Mouse (Mus musculus) right cerebral cortex, adult 2 months (tissue): ENCODE data around the gene H2-DMa.
A peak's percentile ranks its signal among the peaks of the same experiment; 100 is the strongest.

Experiments used
- DNase-seq, 2 experiments: peaks; one replicate each; pipeline ENCODE4 v3.0.0; 2021 to 2022; ENCODE audit warnings: low spot score in 2 of 2

H2-DMa gene

DNA sequence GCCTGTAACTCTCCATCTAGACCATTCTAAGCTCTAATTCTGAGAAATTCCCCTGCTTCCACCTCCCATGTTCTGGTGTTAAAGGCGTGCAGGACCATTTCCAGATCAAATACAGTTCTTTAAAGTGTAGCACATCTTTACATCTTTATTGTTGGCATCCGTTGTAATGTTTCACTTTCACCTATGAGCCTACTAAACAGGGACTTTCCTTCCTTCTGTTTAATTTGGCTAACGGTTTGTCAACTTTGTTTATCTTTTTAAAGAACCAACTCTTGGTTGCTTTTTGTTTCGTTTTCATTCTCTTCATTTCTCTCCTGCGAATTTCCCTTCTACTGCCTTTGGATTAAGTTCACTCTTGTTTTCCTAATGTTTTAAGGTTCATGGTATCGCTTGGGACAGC, 16.5 kb upstream of the H2-DMa start:
- DNase-seq, result no peak

GRCm38 (mm10) chr17:34104804-34105203, 14.5 kb upstream of the H2-DMa start:
- DNase-seq, result no peak

- DNase-seq, result no peak
Measured at GRCm38 (mm10) chr17:34106555-34106954, 12.8 kb upstream of the H2-DMa start.

GRCm38 (mm10) chr17:34107109-34107867, 12.1 kb upstream of the H2-DMa start:
- no peak for DNase-seq

- DNase-seq, result no peak
Measured at GRCm38 (mm10) chr17:34108460-34108859, 10.9 kb upstream of the H2-DMa start.

DNA sequence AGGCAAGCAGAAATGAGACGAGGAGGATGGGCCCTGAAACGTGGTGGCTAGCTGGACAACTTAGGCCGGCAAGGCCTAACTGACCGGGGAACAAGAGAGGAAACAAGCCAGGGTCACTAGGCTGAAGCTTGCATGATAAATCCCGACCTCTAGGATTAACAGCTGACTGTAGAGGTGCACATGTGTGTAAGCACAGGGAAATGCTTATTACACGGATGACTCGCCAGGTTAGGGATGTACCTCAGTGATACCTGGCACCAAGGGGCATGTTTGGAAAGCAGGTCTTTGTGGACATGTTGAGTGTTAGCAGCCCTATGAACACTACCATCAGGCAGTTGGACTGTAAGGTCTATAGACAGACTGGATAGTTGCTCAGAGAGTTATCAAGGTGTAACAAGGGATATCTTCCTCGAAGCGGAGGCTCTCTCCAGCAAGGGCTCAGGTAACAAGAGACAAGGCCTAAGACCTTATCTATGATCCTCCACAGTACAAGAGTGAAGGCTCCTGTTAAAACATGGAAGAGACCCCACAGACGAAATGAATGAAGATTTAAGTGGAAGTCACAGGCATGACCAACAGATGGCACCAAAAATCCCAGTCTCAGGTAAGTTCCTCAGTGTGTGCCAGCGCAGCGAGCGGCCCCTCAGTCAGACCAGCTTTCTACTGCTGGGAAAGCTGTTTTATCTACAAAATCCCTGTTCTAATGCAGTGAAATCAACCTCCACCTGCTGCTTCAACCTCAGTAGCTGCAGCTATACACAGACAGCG, 10.1 kb upstream of the H2-DMa start:
- DNase-seq, result no peak

GRCm38 (mm10) chr17:34109806-34110195, 9.5 kb upstream of the H2-DMa start:
- no peak for DNase-seq

DNA sequence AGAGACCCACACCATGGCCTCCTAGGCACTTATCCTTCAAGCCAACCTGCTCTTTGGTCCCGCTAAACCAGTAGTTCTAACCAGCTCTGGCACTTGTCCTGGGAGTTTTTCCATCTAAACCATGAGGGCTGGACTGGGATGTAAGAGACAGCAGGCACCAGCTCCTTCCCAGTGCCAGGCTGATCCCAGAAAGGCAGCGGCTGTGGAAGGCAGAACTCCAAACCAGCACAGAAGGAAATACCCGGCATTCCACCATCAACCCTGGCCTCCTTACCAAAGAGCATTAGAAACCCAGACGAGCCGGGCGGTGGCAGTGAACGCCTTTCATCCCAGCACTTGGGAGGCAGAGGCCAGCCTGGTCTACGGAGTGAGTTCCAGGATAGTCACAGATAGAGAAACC, 9.0 kb upstream of the H2-DMa start:
- DNase-seq, result no peak

GRCm38 (mm10) chr17:34114114-34114513, 5.2 kb upstream of the H2-DMa start:
- DNase-seq, result no peak

GRCm38 (mm10) chr17:34116736-34117370, 2.5 kb upstream of the H2-DMa start:
- DNase-seq, result no peak

DNA sequence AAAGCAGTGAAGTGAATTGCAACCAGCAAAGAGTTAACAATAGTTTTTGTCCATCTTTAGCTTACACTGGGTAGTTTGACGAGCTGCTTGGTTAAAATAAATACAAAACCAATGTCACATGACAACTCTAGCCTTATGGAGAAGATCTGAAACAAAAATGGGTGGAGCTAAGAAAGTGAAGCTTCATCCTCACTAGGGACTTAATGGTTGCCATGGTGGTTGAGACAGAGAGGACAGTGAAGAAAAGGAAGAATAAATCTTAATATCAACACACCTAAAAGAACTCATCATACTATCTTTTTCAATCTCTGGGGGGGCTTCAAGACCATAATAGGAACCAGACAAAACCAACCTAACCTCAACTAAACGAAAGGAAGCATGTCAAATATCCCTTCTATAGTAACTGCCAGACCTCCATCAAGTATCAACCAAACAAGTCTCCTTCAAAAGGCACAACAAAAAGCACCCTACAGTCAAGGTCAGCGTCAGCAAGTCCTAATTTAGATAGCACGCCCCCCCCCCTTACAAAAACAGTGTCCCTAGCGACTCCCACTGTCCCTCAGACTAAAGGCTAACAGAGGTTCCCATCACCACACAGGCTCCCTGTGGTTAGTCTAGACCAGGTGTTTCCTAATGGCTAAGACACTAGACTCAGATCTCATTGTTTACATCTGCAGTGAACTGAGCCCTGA, 1.8 kb upstream of the H2-DMa start:
- no peak for DNase-seq

DNA sequence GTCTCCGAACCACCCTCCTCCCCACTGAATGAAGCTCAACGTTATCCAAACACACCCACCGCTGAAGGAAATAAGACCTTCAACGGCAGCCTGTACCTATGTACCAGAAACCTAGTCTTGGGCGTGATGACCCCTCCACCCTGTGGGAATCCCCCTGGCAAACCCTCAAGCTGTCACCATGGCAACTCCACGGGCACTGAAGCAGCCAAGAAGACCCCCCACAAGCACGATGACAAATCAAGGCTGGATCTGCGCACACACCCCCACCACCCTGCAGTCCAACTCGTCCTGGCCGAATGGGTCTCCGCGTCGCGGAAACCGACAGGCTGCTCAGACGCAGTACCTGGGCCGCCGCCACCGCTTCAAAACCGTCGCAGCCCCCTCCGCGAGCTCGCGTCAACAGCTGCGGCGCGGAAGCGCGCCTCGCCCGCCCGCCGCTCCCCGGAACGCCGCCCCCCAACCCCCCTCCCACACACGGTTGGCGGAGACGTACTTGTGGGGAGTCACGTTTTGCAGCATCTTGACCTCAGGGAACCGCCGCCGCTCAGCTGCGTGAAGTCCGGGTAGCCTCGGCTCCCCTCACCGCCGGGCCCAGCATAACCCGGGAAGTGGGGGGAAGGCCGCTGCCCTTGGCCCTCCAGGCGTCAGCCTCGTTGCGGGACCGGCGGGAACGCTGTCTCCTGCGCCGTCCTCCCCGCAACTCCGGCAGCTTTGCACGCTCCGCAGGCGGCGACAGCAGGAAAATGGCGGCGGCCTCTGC, 1.0 kb upstream of the H2-DMa start:
- peak in 1 of 2 experiments; percentile 40 for DNase-seq

DNA sequence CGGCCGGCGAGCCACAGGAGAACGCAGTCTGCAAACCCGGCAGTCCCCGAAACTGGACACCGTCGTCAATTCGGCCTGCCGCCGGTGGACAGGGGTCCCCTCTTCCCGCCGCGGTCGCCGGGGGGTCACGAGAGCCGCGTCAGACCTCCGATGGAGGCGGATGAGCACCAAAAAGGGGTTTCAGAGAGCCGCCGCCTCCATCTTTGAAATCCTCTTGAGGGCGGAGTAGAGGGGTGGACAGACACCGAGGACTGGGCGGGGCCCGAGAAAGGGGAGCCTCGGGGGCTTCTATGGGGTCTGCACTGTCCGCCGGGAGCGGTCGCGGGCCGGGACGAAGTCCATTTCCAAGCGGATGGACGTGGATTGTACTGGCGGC, 480 bp upstream of the H2-DMa start:
- no peak for DNase-seq

- peak; percentile 87 to 89 for DNase-seq
Measured at GRCm38 (mm10) chr17:34120180-34120723, 911 bp downstream of the H2-DMa start.

GRCm38 (mm10) chr17:34120814-34121171, 1.5 kb downstream of the H2-DMa start:
- DNase-seq, result peak in 1 of 2 experiments; percentile 78

- DNase-seq, result peak; percentile 90 to 91
Measured at GRCm38 (mm10) chr17:34121172-34121878, 2.0 kb downstream of the H2-DMa start.

GRCm38 (mm10) chr17:34121879-34122187, 2.5 kb downstream of the H2-DMa start:
- DNase-seq, result peak in 1 of 2 experiments; percentile 50

DNA sequence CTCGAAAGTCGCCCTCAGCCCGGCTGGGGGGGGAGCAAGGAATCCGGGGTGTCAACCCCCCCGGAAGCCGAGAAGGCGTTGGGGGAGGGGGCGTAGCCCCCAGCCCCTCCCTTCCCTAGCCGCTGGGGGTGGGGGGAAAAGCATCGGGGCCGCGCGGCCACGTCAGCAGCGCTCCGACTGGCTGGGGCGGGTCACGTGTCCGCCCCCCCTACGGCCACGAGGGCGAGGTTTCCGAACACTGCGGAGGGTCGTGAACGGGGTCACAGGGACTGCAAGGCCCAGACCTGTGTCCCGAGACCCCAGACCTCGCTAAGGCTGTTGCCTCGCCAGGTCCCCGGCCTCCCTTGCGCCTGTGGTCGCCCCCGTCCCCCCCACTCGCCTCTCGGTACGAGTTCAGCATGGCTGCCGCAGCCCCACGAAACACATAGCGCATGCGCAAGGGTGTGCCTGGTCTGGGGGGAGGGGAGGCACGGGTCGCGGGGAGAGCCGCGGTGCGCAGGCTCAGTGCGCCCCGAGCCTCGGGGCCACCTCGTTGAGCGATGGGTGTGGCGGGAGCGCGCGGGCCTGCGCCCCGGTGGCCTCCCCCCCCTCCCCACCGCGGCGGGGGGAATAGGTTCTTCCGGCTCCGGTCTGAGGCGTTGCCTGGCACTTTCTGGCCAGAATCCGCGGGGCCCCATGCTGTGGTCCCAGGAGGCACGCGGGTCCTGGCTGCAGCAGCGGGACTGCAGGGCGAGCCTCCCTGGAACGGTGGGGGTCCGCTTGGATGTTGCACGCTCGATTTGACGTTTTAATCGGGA, 3.0 kb downstream of the H2-DMa start, which contains the start of gene Brd2:
Gene Brd2 (minus strand): TSS at position 447 of the 797 bp plus-strand sequence.
- peak; percentile 96 to 97 for DNase-seq

DNA sequence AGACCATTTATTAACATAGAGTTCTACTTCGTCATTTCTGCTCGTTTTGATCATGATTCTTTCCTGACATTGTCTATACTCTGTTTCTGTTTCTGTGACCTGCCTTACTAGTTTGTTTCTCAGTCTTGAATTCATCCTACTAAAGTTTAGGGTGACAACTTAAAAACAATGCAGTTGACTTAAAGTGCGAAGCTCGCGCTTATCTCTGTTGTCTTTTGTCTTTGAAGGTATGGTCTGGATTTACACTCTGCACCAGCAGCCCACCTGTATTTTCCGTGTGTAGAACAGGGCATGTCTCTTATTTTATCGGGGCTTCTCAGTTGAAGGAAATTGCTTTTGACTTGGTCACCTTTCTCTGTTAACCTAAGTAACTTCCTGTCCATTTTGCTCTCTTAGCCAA, 3.8 kb downstream of the H2-DMa start:
- DNase-seq, result no peak

- no peak for DNase-seq
Measured at GRCm38 (mm10) chr17:34123518-34123917, 4.2 kb downstream of the H2-DMa start.
